Mouse (Mus musculus) CH12.LX (cell line): ENCODE data around the gene Clcn6. TPM values are rescaled to one million over a fixed set of nuclear protein-coding genes. Genes with fewer than 3 reads are reported as not detected.

ENCODE experiments used
- DNase-seq: peaks from one replicate; pipeline ENCODE4 v3.0.0-alpha.2; 2013; ENCODE audit errors: extremely low read depth
- H3K27ac ChIP-seq: 2 replicates; pipeline ENCODE4 v1.5.1; 2012; ENCODE audit warnings: low read depth, mild to moderate bottlenecking, control low read depth, moderate library complexity; ENCODE audit not compliant: insufficient read depth
- H3K27me3 ChIP-seq: replicated peaks from 2 replicates; pipeline ENCODE3; 2012; ENCODE audit warnings: inconsistent platforms
- H3K36me3 ChIP-seq, 2 experiments: replicated peaks in 1 of 2; 2 replicates each; pipeline versions ENCODE3 to v1.6.1; 2012; ENCODE audit warnings: inconsistent platforms in 1 of 2, low read length in 1 of 2, mild to moderate bottlenecking in 1 of 2, mixed read lengths in 1 of 2, moderate library complexity in 1 of 2; ENCODE audit not compliant: control insufficient read depth in 1 of 2, insufficient read depth in 1 of 2
- H3K4me1 ChIP-seq, 2 experiments: 2 replicates each; pipeline ENCODE4 v1.6.1; 2012; ENCODE audit warnings: inconsistent platforms in 1 of 2, moderate library complexity in 1 of 2; ENCODE audit not compliant: insufficient read depth in 2 of 2, control insufficient read depth in 1 of 2
- H3K4me2 ChIP-seq: 2 replicates; pipeline ENCODE4 v1.6.1; 2012; ENCODE audit warnings: low read depth, mild to moderate bottlenecking, control low read depth; ENCODE audit not compliant: poor library complexity, insufficient read depth, severe bottlenecking
- H3K4me3 ChIP-seq, 3 experiments: fragments of 150-350 bp in 1 of 3; sonication (generic) in 1 of 3; replicated peaks in 1 of 3; 2 replicates each; pipeline versions ENCODE3 to v1.5.1; 2011 to 2012; ENCODE audit warnings: low read depth in 2 of 3, low read length in 2 of 3, mild to moderate bottlenecking in 2 of 3, moderate library complexity in 2 of 3, control low read depth in 1 of 3, improper control_type of control experiment in 1 of 3, inconsistent platforms in 1 of 3, mixed read lengths in 1 of 3; ENCODE audit not compliant: poor library complexity in 1 of 3
- H3K79me2 ChIP-seq: replicated peaks from 2 replicates; pipeline ENCODE4 v1.6.1; 2012; ENCODE audit warnings: mild to moderate bottlenecking, moderate library complexity; ENCODE audit not compliant: control insufficient read depth, poor library complexity, insufficient read depth, severe bottlenecking; ENCODE audit errors: extremely low read depth
- H3K9ac ChIP-seq: 2 replicates; pipeline ENCODE4 v1.6.1; 2012; ENCODE audit warnings: low read depth, mild to moderate bottlenecking, control low read depth, moderate library complexity; ENCODE audit not compliant: insufficient read depth
- H3K9me3 ChIP-seq: replicated peaks from 2 replicates; pipeline ENCODE3; 2012; ENCODE audit warnings: low read length, inconsistent platforms, mixed read lengths
- CHD2 ChIP-seq: IDR thresholded peaks from 2 replicates; pipeline ENCODE4 v1.6.1; 2011; ENCODE audit warnings: low read length, improper control_type of control experiment
- CTCF ChIP-seq, 2 experiments: IDR thresholded peaks in 1 of 2; conservative IDR thresholded peaks in 1 of 2; 2 replicates each; pipeline ENCODE4 v1.5.1; 2011 to 2012; ENCODE audit warnings: low read depth in 2 of 2, low read length in 2 of 2, improper control_type of control experiment in 1 of 2, inconsistent platforms in 1 of 2, mild to moderate bottlenecking in 1 of 2, moderate library complexity in 1 of 2
- E2F4 ChIP-seq: IDR thresholded peaks from 2 replicates; pipeline ENCODE4 v1.6.1; 2011; ENCODE audit warnings: low read depth, low read length, improper control_type of control experiment; ENCODE audit not compliant: insufficient replicate concordance
- ETS1 ChIP-seq: conservative IDR thresholded peaks from 2 replicates; pipeline ENCODE4 v1.6.1; 2012; ENCODE audit warnings: low read depth, mild to moderate bottlenecking, inconsistent platforms, low read length, improper control_type of control experiment, moderate library complexity
- GABPA ChIP-seq: IDR thresholded peaks from 2 replicates; pipeline ENCODE4 v1.6.1; 2012; ENCODE audit warnings: low read depth, low read length, improper control_type of control experiment, inconsistent platforms; ENCODE audit not compliant: insufficient replicate concordance
- HCFC1 ChIP-seq: IDR thresholded peaks from 2 replicates; pipeline ENCODE4 v1.6.1; 2012; ENCODE audit warnings: low read depth, mild to moderate bottlenecking, inconsistent platforms, low read length, improper control_type of control experiment
- MAZ ChIP-seq: IDR thresholded peaks from 2 replicates; pipeline ENCODE4 v1.6.1; 2012; ENCODE audit warnings: low read depth, mild to moderate bottlenecking, inconsistent platforms, low read length, improper control_type of control experiment, moderate library complexity
- MEF2A ChIP-seq: IDR thresholded peaks from 2 replicates; pipeline ENCODE4 v1.6.1; 2014; ENCODE audit warnings: low read depth, mild to moderate bottlenecking, inconsistent platforms, low read length, improper control_type of control experiment, borderline replicate concordance
- MXI1 ChIP-seq: IDR thresholded peaks from 2 replicates; pipeline ENCODE4 v1.6.1; 2011; ENCODE audit warnings: mild to moderate bottlenecking, low read depth, low read length, improper control_type of control experiment
- NRF1 ChIP-seq: IDR thresholded peaks from 2 replicates; pipeline ENCODE4 v1.6.1; 2014; ENCODE audit warnings: low read depth, mild to moderate bottlenecking, inconsistent platforms, low read length, improper control_type of control experiment, moderate library complexity
- PAX5 ChIP-seq: IDR thresholded peaks from 2 replicates; pipeline ENCODE4 v1.6.1; 2012; ENCODE audit warnings: low read length, inconsistent platforms, mixed read lengths
- RAD21 ChIP-seq: IDR thresholded peaks from 2 replicates; pipeline ENCODE4 v1.6.1; 2011; ENCODE audit warnings: low read depth, mild to moderate bottlenecking, low read length, improper control_type of control experiment, moderate library complexity
- RCOR1 ChIP-seq: conservative IDR thresholded peaks from 2 replicates; pipeline ENCODE4 v1.6.1; 2012; ENCODE audit warnings: low read depth, mild to moderate bottlenecking, inconsistent platforms, low read length, improper control_type of control experiment
- SMC3 ChIP-seq: IDR thresholded peaks from 2 replicates; pipeline ENCODE4 v1.6.1; 2011; ENCODE audit warnings: low read depth, low read length, improper control_type of control experiment
- TCF12 ChIP-seq: IDR thresholded peaks from 2 replicates; pipeline ENCODE4 v1.6.1; 2014; ENCODE audit warnings: low read depth, mild to moderate bottlenecking, inconsistent platforms, low read length, improper control_type of control experiment
- ZC3H11A ChIP-seq: IDR thresholded peaks from 2 replicates; pipeline ENCODE4 v1.6.1; 2012; ENCODE audit warnings: low read depth, mild to moderate bottlenecking, inconsistent platforms, low read length, improper control_type of control experiment
- ZKSCAN1 ChIP-seq: IDR thresholded peaks from 2 replicates; pipeline ENCODE4 v1.6.1; 2012; ENCODE audit warnings: low read depth, inconsistent platforms, low read length, improper control_type of control experiment, borderline replicate concordance
- dilution Hi-C: fragments of 300-500 bp; cut with MboI; formaldehyde crosslinking; loops from 2 replicates; pipeline ENCODE4 v1.14.3; 2020; ENCODE audit warnings: low sequenced_read_pairs; ENCODE audit not compliant: extremely low pct_unique_long_range_greater_than_20kb, extremely low pct_ligation_motif_present
- in situ Hi-C: fragments of 300-500 bp; cut with MboI; formaldehyde crosslinking; loops from 3 replicates; pipeline ENCODE4 v1.14.3; 2019; ENCODE audit warnings: low sequenced_read_pairs, low pct_ligation_motif_present, low pct_unique_long_range_greater_than_20kb, mixed read lengths
- polyA plus RNA-seq: library from polyadenylated mRNA; unstranded; fragments of >175 nt; gene quantifications from 2 replicates; pipeline ENCODE4 v1.2.1, GENCODE M21; 2012; ENCODE audit warnings: low read depth; ENCODE audit not compliant: insufficient read length
- total RNA-seq, 2 experiments: library from RNA; depleted of rRNA; stranded (reverse); fragments of 300-350 nt in 1 of 2; fragments of >200 nt in 1 of 2; gene quantifications; 2 replicates each; pipeline ENCODE4 v1.2.3; 2012 to 2014

The Clcn6 gene
- total and polyA plus RNA-seq, 3 experiments = 4.8 to 10.6 (median 5.7) TPM

- no peak overlapping the region for H3K4me3 ChIP-seq
- in situ Hi-C loops (no loop called here), dilution Hi-C loops (no loop called here)
- no peak overlapping the region for H3K9ac ChIP-seq
- DNase-seq = no peak
- no peaks in the 10 kb centered on the region for H3K27me3 ChIP-seq
- no peak overlapping the region for H3K27ac ChIP-seq
- H3K4me1 ChIP-seq = peaks cover 5 to 32% of the 10 kb centered on the region in 2 experiments; a peak in 3 of 4 replicates
- H3K4me2 ChIP-seq = no peak overlapping the region
- H3K9me3 ChIP-seq = no peaks in the 10 kb centered on the region
- peaks cover 53 to 65% of the 10 kb centered on the region in 2 experiments for H3K36me3 ChIP-seq
- H3K79me2 ChIP-seq = no peaks in the 10 kb centered on the region
- no peak for TF ChIP-seq CHD2
- TF ChIP-seq CTCF (conservative IDR thresholded peaks at IDR 0.05 in 1 of 2, IDR thresholded peaks at IDR 0.05 in 1 of 2; ENCODE audit: low read depth in 2 of 2, low read length in 2 of 2) = no peak
- no peak for TF ChIP-seq NRF1
- no peak for TF ChIP-seq MEF2A
- no peak for TF ChIP-seq RCOR1
- no peak for TF ChIP-seq RAD21
- no peak for TF ChIP-seq TCF12
- TF ChIP-seq ZC3H11A = no peak
- TF ChIP-seq, all 38 proteins: peak for 0
Measured at GRCm38 (mm10) chr4:148058993-148059392, 20.4 kb upstream of the Clcn6 start.

- Histone ChIP-seq H3K4me2 (no peak overlapping the region), H3K9ac (no peak overlapping the region), H3K4me1 (peaks cover 5 to 32% of the 10 kb centered on the region in 2 experiments; a peak in 3 of 4 replicates), H3K79me2 (no peaks in the 10 kb centered on the region), H3K9me3 (no peaks in the 10 kb centered on the region), H3K4me3 (no peak overlapping the region), H3K36me3 (peaks cover 60 to 72% of the 10 kb centered on the region in 2 experiments), H3K27me3 (no peaks in the 10 kb centered on the region), H3K27ac (no peak overlapping the region)
- in situ Hi-C loops = no loop called here
- no peak for TF ChIP-seq MAZ
- no peak for TF ChIP-seq CHD2
- no peak for TF ChIP-seq TCF12
- TF ChIP-seq NRF1 = no peak
- no peak for TF ChIP-seq GABPA
- no peak for TF ChIP-seq ZKSCAN1
- TF ChIP-seq PAX5 = no peak
- TF ChIP-seq HCFC1 = no peak
- no peak for TF ChIP-seq E2F4
- no peak for TF ChIP-seq SMC3
- no peak for TF ChIP-seq ETS1
- no peak for TF ChIP-seq MXI1
- dilution Hi-C loops = no loop called here
- no peak for DNase-seq
Measured at GRCm38 (mm10) chr4:148058218-148058819, 19.7 kb upstream of the Clcn6 start.
